Mouse (Mus musculus) heart, embryonic 16.5 days (tissue): ENCODE measurements around the gene Ostn. TPM values are rescaled to one million over a fixed set of nuclear protein-coding genes. Genes with fewer than 3 reads are reported as not detected.
"Not testable (repeated sequence)": the region's sequence is repeated elsewhere in the genome, so short reads cannot be mapped to it uniquely, and the experiment has no call there.

ENCODE experiments used
- ATAC-seq: fragments of 200-750 bp; cut with Nextera tagmentation; replicated peaks from 2 replicates; pipeline ENCODE4 v1.8.0; 2017; ENCODE audit warnings: moderate number of reproducible peaks; ENCODE audit not compliant: insufficient read depth, low FRiP score; ENCODE audit errors: extremely low read depth
- H3K27ac ChIP-seq: fragments of 300-500 bp; sonication (generic); 2 replicates; pipeline ENCODE4 v1.5.1; 2014; ENCODE audit warnings: mild to moderate bottlenecking, low read length, control low read depth, moderate library complexity
- H3K27me3 ChIP-seq: fragments of 300-500 bp; sonication (generic); 2 replicates; pipeline ENCODE4 v1.6.1; 2014; ENCODE audit warnings: low read length, mixed read lengths; ENCODE audit not compliant: control insufficient read depth, insufficient read depth
- H3K36me3 ChIP-seq: fragments of 300-500 bp; sonication (generic); 2 replicates; pipeline ENCODE4 v1.6.1; 2014; ENCODE audit not compliant: control insufficient read depth, insufficient read depth
- H3K4me1 ChIP-seq: fragments of 300-500 bp; sonication (generic); 2 replicates; pipeline ENCODE4 v1.6.1; 2014; ENCODE audit warnings: low read length, mixed read lengths; ENCODE audit not compliant: control insufficient read depth, insufficient read depth
- H3K4me2 ChIP-seq: fragments of 300-500 bp; sonication (generic); 2 replicates; pipeline ENCODE4 v1.6.1; 2014; ENCODE audit warnings: low read depth, mild to moderate bottlenecking, control low read depth, low read length
- H3K4me3 ChIP-seq: fragments of 300-500 bp; sonication (generic); 2 replicates; pipeline ENCODE4 v1.5.1; 2014; ENCODE audit warnings: mild to moderate bottlenecking, control low read depth, low read length
- H3K9ac ChIP-seq: fragments of 300-500 bp; sonication (generic); 2 replicates; pipeline ENCODE4 v1.6.1; 2014; ENCODE audit warnings: low read length, control low read depth
- H3K9me3 ChIP-seq: fragments of 300-500 bp; sonication (generic); replicated peaks from 2 replicates; pipeline ENCODE4 v1.6.1; 2016; ENCODE audit warnings: low read length; ENCODE audit not compliant: control insufficient read depth
- WGBS: fragments of 180-500 bp; shearing (Covaris S2); extraction: QIAGEN DNeasy Blood & Tissue Kit; methylation state at CpG from one replicate; pipeline ENCODE4 v1.1.7; 2014; 5-methylcytosine and 5-hydroxymethylcytosine counted together
- polyA plus RNA-seq: library from polyadenylated mRNA; unstranded; fragments of >200 nt; fragmentation: Nextera tagmentation; extraction: Ambion mirVana; gene quantifications from 2 replicates; pipeline ENCODE4 v1.2.1, GENCODE M21; 2015

Ostn gene
- 0.10 TPM in 1 of 2 replicates, not detected in the other for polyA plus RNA-seq

DNA sequence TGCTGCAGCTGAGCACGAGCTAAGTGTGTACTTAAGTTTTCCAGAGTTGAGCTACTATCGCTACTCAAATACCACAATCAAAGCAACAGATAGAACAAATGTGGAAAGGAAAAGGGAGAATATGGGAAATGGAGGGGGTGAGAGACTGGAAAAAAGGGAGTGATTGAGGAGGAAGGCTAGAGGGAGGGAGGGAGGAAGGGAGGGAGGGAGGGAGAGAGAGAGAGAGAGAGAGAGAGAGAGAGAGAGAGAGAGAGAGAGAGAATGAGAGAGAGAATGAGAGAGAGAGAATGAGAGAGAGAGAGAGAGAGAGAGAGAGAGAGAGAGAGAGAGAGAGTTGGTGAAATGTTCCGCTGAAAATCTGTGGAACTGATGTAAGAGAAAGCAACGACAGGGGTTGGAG, at the start of gene Ostn:
Ostn (plus strand) TSS at position 301 of the 400 bp plus-strand sequence.
- 60% methylated on average over 4 of the region's 4 CpGs for WGBS
- H3K27me3 ChIP-seq, ATAC-seq: not testable (repeated sequence)

GRCm38 (mm10) chr16:27268748-27269147, 38.5 kb upstream of the Ostn start:
- no peak overlapping the region for H3K4me2 ChIP-seq
- H3K9me3 ChIP-seq = no peaks in the 10 kb centered on the region
- no peak overlapping the region for H3K4me3 ChIP-seq
- no peaks in the 10 kb centered on the region for H3K4me1 ChIP-seq
- no peaks in the 10 kb centered on the region for H3K36me3 ChIP-seq
- 65% methylated on average over 4 of the region's 4 CpGs for WGBS
- no peak overlapping the region for H3K9ac ChIP-seq
- H3K27me3 ChIP-seq = no peaks in the 10 kb centered on the region
- no peak for ATAC-seq
- H3K27ac ChIP-seq = no peak overlapping the region

More for the DNA sequence above, at the start of gene Ostn:
- not testable (repeated sequence) for H3K27ac ChIP-seq, H3K9ac ChIP-seq, H3K36me3 ChIP-seq, H3K4me1 ChIP-seq, H3K4me3 ChIP-seq, H3K9me3 ChIP-seq, H3K4me2 ChIP-seq

- Histone ChIP-seq H3K9me3 (no peaks in the 10 kb centered on the region), H3K4me3 (no peak overlapping the region)
Measured at GRCm38 (mm10) chr16:27287410-27287809, 19.9 kb upstream of the Ostn start.

DNA sequence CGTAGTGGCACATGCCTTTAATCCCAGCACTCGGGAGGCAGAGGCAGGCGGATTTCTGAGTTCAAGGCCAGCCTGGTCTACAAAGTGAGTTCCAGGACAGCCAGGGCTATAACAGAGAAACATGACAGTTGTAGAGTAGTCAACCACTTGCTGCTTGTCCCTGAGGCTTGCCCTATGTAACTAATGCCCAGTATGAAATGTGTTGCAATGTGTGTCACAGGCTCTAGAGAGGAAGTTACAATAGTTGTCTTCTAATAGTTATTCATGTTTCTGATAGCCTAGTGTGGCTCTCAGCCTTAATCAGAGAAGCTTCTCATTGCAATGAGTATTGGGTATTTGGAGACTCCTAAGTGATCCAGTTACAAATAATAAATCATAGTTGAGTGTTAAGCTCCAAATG, 10.8 kb upstream of the Ostn start:
- Histone ChIP-seq H3K4me1 (no peaks in the 10 kb centered on the region), H3K9ac (no peak overlapping the region), H3K36me3 (no peaks in the 10 kb centered on the region), H3K4me3 (no peak overlapping the region), H3K27ac (no peak overlapping the region), H3K27me3 (no peaks in the 10 kb centered on the region), H3K4me2 (no peak overlapping the region), H3K9me3 (no peaks in the 10 kb centered on the region)
- WGBS = 84% methylated on average over 3 of the region's 3 CpGs
- ATAC-seq = no peak

More at GRCm38 (mm10) chr16:27287410-27287809, 19.9 kb upstream of the Ostn start:
- Histone ChIP-seq H3K4me1 (no peaks in the 10 kb centered on the region), H3K27ac (no peak overlapping the region), H3K4me2 (no peak overlapping the region), H3K36me3 (no peaks in the 10 kb centered on the region), H3K27me3 (no peaks in the 10 kb centered on the region), H3K9ac (no peak overlapping the region)
- no peak for ATAC-seq
- 70% methylated on average over 3 of the region's 3 CpGs for WGBS

DNA sequence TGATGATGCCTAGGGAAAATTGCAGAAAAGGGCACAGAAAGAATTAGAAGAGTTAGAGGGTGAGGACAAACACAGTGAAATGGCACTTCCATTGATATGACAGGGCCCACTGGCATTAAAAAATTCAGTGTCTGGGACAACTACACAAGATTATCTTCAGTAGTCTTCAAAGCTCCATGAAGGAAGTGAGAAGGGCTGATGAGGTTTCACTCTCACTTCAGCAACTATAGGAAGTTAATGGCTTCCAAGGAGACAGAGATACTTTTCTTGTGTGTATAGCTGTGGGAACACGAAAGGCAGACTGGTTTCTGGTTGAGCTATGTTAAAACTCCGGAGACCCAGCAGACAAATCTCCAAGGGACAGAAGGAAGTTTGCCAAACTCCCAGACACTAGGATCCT, 10.4 kb upstream of the Ostn start:
- Histone ChIP-seq H3K4me2 (no peak overlapping the region), H3K9me3 (no peaks in the 10 kb centered on the region), H3K27ac (no peak overlapping the region), H3K9ac (no peak overlapping the region), H3K36me3 (no peaks in the 10 kb centered on the region), H3K27me3 (no peaks in the 10 kb centered on the region), H3K4me1 (no peaks in the 10 kb centered on the region), H3K4me3 (no peak overlapping the region)
- 63% methylated on average over 2 of the region's 2 CpGs for WGBS
- ATAC-seq = no peak

DNA sequence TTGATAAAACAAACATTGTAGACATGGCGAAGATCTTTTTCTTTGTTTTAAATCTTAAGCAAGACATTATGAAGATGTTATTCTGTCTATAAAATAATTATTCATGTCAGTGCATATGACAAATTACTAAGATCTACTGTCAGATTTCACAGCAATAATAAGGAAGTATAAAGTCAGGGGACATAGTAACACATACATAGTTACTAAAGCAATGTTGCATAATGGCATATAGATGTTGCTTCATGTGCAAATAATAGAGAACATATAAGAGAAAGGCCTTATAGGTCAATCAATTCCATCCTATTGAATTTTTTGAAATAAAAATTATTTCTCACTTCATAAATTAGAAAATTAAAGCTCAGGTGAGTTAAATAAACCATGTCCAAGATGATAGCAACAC, 11.8 kb downstream of the Ostn start:
- H3K4me2 ChIP-seq = no peak overlapping the region
- H3K4me3 ChIP-seq = no peak overlapping the region
- no peak for ATAC-seq
- H3K27me3 ChIP-seq = no peaks in the 10 kb centered on the region
- H3K4me1 ChIP-seq = no peaks in the 10 kb centered on the region
- H3K27ac ChIP-seq = no peak overlapping the region
- H3K9ac ChIP-seq = no peak overlapping the region
- no peaks in the 10 kb centered on the region for H3K36me3 ChIP-seq
- H3K9me3 ChIP-seq = no peaks in the 10 kb centered on the region
- 80% methylated on average over 1 of the region's 1 CpGs for WGBS

DNA sequence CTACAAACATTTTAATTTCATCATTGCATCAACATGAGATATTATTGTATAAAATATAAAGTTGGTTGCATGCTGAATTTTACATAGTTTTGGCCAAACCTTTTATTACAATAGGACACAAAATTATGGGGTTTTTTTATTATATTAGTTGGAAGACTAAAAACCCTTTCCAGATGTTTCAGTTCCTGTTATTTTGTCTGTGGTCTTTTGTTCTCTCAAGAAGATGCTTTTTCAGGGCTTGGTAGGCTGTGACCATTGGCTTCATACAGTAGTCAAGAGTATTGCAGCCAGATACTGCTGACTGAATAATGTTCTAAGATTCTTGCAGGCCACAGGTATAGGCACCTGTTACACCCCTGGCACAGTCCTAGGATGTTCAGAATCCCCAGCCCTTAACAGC, 14.8 kb downstream of the Ostn start:
- H3K4me3 ChIP-seq = no peak overlapping the region
- no peak overlapping the region for H3K9ac ChIP-seq
- H3K4me2 ChIP-seq = no peak overlapping the region
- no peak overlapping the region for H3K27ac ChIP-seq
- H3K9me3 ChIP-seq = no peaks in the 10 kb centered on the region; the same call in 1 of the 2 replicates
- ATAC-seq = no peak
- no peaks in the 10 kb centered on the region for H3K4me1 ChIP-seq
- no peaks in the 10 kb centered on the region for H3K36me3 ChIP-seq
- no peaks in the 10 kb centered on the region for H3K27me3 ChIP-seq

GRCm38 (mm10) chr16:27326463-27326862, 19.2 kb downstream of the Ostn start:
- Histone ChIP-seq H3K9me3 (no peaks in the 10 kb centered on the region; the same call in 1 of the 2 replicates), H3K4me1 (no peaks in the 10 kb centered on the region), H3K36me3 (no peaks in the 10 kb centered on the region), H3K27ac (no peak overlapping the region), H3K27me3 (no peaks in the 10 kb centered on the region), H3K4me2 (no peak overlapping the region), H3K4me3 (no peak overlapping the region), H3K9ac (no peak overlapping the region)
- 81% methylated on average over 2 of the region's 2 CpGs for WGBS
- ATAC-seq = no peak

GRCm38 (mm10) chr16:27347521-27347920, 40.2 kb downstream of the Ostn start:
- no peaks in the 10 kb centered on the region for H3K36me3 ChIP-seq
- no peak overlapping the region for H3K4me3 ChIP-seq
- no peaks in the 10 kb centered on the region for H3K9me3 ChIP-seq
- H3K4me2 ChIP-seq = no peak overlapping the region
- no peak overlapping the region for H3K9ac ChIP-seq
- no peak overlapping the region for H3K27ac ChIP-seq
- 69% methylated on average over 3 of the region's 3 CpGs for WGBS
- ATAC-seq = no peak
- no peaks in the 10 kb centered on the region for H3K4me1 ChIP-seq
- H3K27me3 ChIP-seq = no peaks in the 10 kb centered on the region

GRCm38 (mm10) chr16:27348359-27348758, 41.1 kb downstream of the Ostn start:
- 46% methylated on average over 1 of the region's 1 CpGs for WGBS
- Histone ChIP-seq H3K4me2 (no peak overlapping the region), H3K9me3 (no peaks in the 10 kb centered on the region)

More at GRCm38 (mm10) chr16:27348359-27348758, 41.1 kb downstream of the Ostn start:
- no peak overlapping the region for H3K9ac ChIP-seq
- no peak overlapping the region for H3K4me3 ChIP-seq
- ATAC-seq = no peak
- no peaks in the 10 kb centered on the region for H3K4me1 ChIP-seq
- H3K36me3 ChIP-seq = no peaks in the 10 kb centered on the region
- H3K27ac ChIP-seq = no peak overlapping the region
- no peaks in the 10 kb centered on the region for H3K27me3 ChIP-seq
